Mouse (Mus musculus) heart, embryonic 12.5 days (tissue): ENCODE results near the gene Ccl24. TPM values are rescaled to one million over a fixed set of nuclear protein-coding genes. Genes with fewer than 3 reads are reported as not detected.
"Not testable (repeated sequence)": the region's sequence is repeated elsewhere in the genome, so short reads cannot be mapped to it uniquely, and the experiment has no call there.

ENCODE experiments used
- ATAC-seq: fragments of 200-750 bp; cut with Nextera tagmentation; 2 replicates; pipeline ENCODE4 v1.8.0; 2017; ENCODE audit warnings: moderate TSS enrichment, moderate library complexity; ENCODE audit not compliant: insufficient number of reproducible peaks, low FRiP score
- H3K27ac ChIP-seq: fragments of 300-500 bp; sonication (generic); 2 replicates; pipeline ENCODE4 v1.5.1; 2016; ENCODE audit warnings: mild to moderate bottlenecking, moderate library complexity; ENCODE audit not compliant: poor library complexity, severe bottlenecking
- H3K27me3 ChIP-seq: fragments of 300-500 bp; sonication (generic); replicated peaks from 2 replicates; pipeline ENCODE4 v1.6.1; 2016; ENCODE audit warnings: mild to moderate bottlenecking, moderate library complexity
- H3K36me3 ChIP-seq: fragments of 300-500 bp; sonication (generic); 2 replicates; pipeline ENCODE4 v1.6.1; 2016; ENCODE audit warnings: mild to moderate bottlenecking, moderate library complexity
- H3K4me1 ChIP-seq: fragments of 300-500 bp; sonication (generic); replicated peaks from 2 replicates; pipeline ENCODE4 v1.6.1; 2016; ENCODE audit warnings: mild to moderate bottlenecking
- H3K4me2 ChIP-seq: fragments of 300-500 bp; sonication (generic); 2 replicates; pipeline ENCODE4 v1.6.1; 2016; ENCODE audit warnings: mild to moderate bottlenecking, moderate library complexity
- H3K4me3 ChIP-seq: fragments of 300-500 bp; sonication (generic); 2 replicates; pipeline ENCODE4 v1.5.1; 2016; ENCODE audit warnings: mild to moderate bottlenecking
- H3K9ac ChIP-seq: fragments of 300-500 bp; sonication (generic); 2 replicates; pipeline ENCODE4 v1.6.1; 2016; ENCODE audit warnings: mild to moderate bottlenecking, moderate library complexity
- H3K9me3 ChIP-seq: fragments of 300-500 bp; sonication (generic); replicated peaks from 2 replicates; pipeline ENCODE4 v1.6.1; 2016; ENCODE audit warnings: mild to moderate bottlenecking, moderate library complexity
- WGBS: fragments of 180-500 bp; shearing (Covaris S2); methylation state at CpG from one replicate; pipeline ENCODE4 v1.1.7; 2016; 5-methylcytosine and 5-hydroxymethylcytosine counted together
- polyA plus RNA-seq: library from polyadenylated mRNA; unstranded; fragments of >200 nt; fragmentation: Nextera tagmentation; extraction: Ambion mirVana; gene quantifications from 2 replicates; pipeline ENCODE4 v1.2.1, GENCODE M21; 2016

The Ccl24 gene
- 0.56 and 0.73 TPM in 2 replicates for polyA plus RNA-seq

DNA sequence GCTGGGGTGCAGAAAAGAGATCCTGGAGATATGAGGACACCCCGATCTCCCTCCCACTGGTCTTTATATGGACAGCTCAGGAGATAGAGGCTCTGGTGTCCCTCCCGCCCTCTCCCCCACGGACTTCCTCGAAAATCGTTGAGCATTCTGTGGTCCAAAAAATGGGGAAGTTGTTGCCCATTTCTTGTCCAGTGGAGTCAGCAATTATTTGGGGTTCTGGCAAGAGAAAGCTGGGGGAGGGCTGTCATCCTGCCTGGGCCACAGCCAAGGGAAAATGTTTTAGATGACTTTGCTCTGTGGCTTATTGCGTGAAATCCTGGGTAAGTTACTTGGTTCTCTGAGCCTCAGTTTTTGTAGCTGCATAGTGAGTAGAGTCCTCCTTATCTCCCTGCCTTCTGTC lies at the start of gene Ccl24:
TSS of gene Ccl24 (minus strand) at position 44 of the 400 bp plus-strand sequence.
- H3K4me3 ChIP-seq, result no peak within 1 kb of the TSS
- no peaks in the 10 kb centered on the region for H3K4me1 ChIP-seq
- H3K4me2 ChIP-seq, result no peak within 1 kb of the TSS
- H3K27ac ChIP-seq, result no peak within 1 kb of the TSS
- H3K9ac ChIP-seq, result no peak within 1 kb of the TSS
- ATAC-seq, result no peak
- no peaks in the 10 kb centered on the region; the same call in 1 of the 2 replicates for H3K27me3 ChIP-seq
- WGBS, result 81% methylated on average over 6 of the region's 6 CpGs
- no peaks in the 10 kb centered on the region for H3K36me3 ChIP-seq
- no peaks in the 10 kb centered on the region for H3K9me3 ChIP-seq

DNA sequence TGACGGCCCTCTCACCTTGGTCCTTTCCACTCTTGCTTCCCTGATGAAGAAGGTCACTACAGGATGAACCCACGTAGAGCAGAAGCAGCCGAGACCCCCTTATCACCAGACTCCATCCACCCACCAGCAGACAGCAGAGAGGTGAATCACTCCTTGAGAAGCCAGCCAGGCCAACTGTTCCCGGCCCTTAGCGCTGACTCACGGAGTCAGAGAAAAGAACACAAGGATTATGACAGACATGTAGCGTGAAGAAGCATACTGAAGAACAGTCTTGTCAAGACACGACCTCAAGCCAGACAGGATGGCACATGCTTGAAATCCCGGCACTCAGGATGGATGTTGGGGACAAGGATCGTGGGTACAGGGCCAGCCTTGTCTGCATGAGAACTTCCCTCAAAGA lies 48.9 kb upstream of the Ccl24 start:
- H3K9ac ChIP-seq, result no peak overlapping the region
- no peak overlapping the region for H3K27ac ChIP-seq
- H3K9me3 ChIP-seq, result no peaks in the 10 kb centered on the region
- H3K4me1 ChIP-seq, result no peaks in the 10 kb centered on the region
- 68% methylated on average over 10 of the region's 10 CpGs for WGBS
- H3K27me3 ChIP-seq, result 0 out of 2 replicates have a peak, but pooled peaks cover 3% of the 10 kb centered on the region
- no peak for ATAC-seq
- H3K4me3 ChIP-seq, result no peak overlapping the region
- no peak overlapping the region for H3K4me2 ChIP-seq
- H3K36me3 ChIP-seq, result no peaks in the 10 kb centered on the region

- no peaks in the 10 kb centered on the region for H3K9me3 ChIP-seq
- H3K4me2 ChIP-seq, result no peak overlapping the region
- H3K36me3 ChIP-seq, result no peaks in the 10 kb centered on the region
- H3K27me3 ChIP-seq, result 0 out of 2 replicates have a peak, but pooled peaks cover 3% of the 10 kb centered on the region
- no peaks in the 10 kb centered on the region for H3K4me1 ChIP-seq
- H3K27ac ChIP-seq, result no peak overlapping the region
- no peak overlapping the region for H3K9ac ChIP-seq
- no peak for ATAC-seq
- WGBS, result 78% methylated on average over 9 of the region's 9 CpGs
- no peak overlapping the region for H3K4me3 ChIP-seq
These were observed 47.7 kb upstream of the Ccl24 start for GRCm38 (mm10) chr5:135620526-135620925.

GRCm38 (mm10) chr5:135619741-135620140 lies 46.9 kb upstream of the Ccl24 start:
- not testable (repeated sequence) for H3K4me3 ChIP-seq

GRCm38 (mm10) chr5:135609794-135610193 lies 36.9 kb upstream of the Ccl24 start:
- Histone ChIP-seq H3K4me3 (no peak overlapping the region), H3K9me3 (peaks cover 5% of the 10 kb centered on the region), H3K27ac (no peak overlapping the region), H3K36me3 (no peaks in the 10 kb centered on the region), H3K27me3 (0 out of 2 replicates have a peak, but pooled peaks cover 3% of the 10 kb centered on the region), H3K9ac (no peak overlapping the region), H3K4me1 (no peaks in the 10 kb centered on the region), H3K4me2 (no peak overlapping the region)
- ATAC-seq, result no peak
- WGBS, result 58% methylated on average over 4 of the region's 4 CpGs

More at GRCm38 (mm10) chr5:135619741-135620140, 46.9 kb upstream of the Ccl24 start:
- H3K9ac ChIP-seq, H3K9me3 ChIP-seq, H3K27me3 ChIP-seq, H3K27ac ChIP-seq, H3K4me2 ChIP-seq, H3K36me3 ChIP-seq, ATAC-seq, H3K4me1 ChIP-seq: not testable (repeated sequence)
- 82% methylated on average over 10 of the region's 10 CpGs for WGBS

DNA sequence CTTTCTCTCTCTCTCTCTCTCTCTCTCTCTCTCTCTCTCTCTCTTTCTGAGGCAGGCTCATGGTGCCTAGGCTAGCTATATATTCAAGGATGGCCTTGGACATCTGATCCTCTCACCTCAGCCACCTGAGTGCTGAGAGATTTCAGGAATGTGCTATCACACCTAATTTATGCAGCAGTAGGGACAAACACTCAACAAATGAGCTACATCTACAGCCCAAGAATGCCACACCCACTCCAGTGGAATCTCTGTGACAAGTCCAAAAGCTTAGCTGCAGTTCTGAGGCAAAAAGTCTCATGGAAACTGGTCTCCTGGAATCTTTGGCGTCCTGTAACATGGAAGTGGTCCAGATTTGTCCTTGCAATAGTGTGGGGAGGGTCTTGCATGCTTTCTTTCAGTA lies 34.7 kb upstream of the Ccl24 start:
- ATAC-seq, result no peak
- Histone ChIP-seq H3K9me3 (peaks cover 11% of the 10 kb centered on the region), H3K27me3 (no peaks in the 10 kb centered on the region), H3K36me3 (no peaks in the 10 kb centered on the region), H3K4me3 (no peak overlapping the region), H3K9ac (no peak overlapping the region), H3K4me1 (no peaks in the 10 kb centered on the region), H3K27ac (no peak overlapping the region), H3K4me2 (no peak overlapping the region)
- 37% methylated on average over 1 of the region's 1 CpGs for WGBS

DNA sequence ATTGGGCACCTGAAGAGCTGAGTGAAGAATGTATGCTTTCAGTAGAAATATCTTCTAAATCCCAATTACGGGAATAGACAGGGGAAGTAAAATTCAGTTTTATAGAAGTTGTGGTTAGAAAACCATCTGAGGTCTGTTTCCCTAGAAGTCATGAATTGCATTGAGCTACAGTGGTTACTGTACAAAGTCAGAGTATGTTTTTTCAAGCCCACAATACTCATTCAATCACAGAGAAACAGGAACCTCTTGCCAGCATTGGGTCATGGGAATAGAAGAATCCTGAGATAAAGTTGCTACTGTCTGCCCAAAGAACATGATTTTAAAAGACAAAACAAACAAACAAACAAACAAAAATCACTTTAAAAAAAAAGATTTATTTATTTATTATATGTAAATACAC lies 33.9 kb upstream of the Ccl24 start:
- no CpG with 5 or more reads among the region's 1 CpGs for WGBS
- H3K27me3 ChIP-seq, H3K4me2 ChIP-seq, H3K4me3 ChIP-seq, H3K4me1 ChIP-seq, H3K27ac ChIP-seq, H3K36me3 ChIP-seq, ATAC-seq, H3K9ac ChIP-seq, H3K9me3 ChIP-seq: not testable (repeated sequence)

- not testable (repeated sequence) for H3K4me3 ChIP-seq, H3K9ac ChIP-seq, H3K4me2 ChIP-seq, H3K9me3 ChIP-seq, ATAC-seq, H3K27ac ChIP-seq, H3K4me1 ChIP-seq, H3K36me3 ChIP-seq, H3K27me3 ChIP-seq
- no CpG with 5 or more reads among the region's 1 CpGs for WGBS
These were observed 31.8 kb upstream of the Ccl24 start for GRCm38 (mm10) chr5:135604643-135605042.

DNA sequence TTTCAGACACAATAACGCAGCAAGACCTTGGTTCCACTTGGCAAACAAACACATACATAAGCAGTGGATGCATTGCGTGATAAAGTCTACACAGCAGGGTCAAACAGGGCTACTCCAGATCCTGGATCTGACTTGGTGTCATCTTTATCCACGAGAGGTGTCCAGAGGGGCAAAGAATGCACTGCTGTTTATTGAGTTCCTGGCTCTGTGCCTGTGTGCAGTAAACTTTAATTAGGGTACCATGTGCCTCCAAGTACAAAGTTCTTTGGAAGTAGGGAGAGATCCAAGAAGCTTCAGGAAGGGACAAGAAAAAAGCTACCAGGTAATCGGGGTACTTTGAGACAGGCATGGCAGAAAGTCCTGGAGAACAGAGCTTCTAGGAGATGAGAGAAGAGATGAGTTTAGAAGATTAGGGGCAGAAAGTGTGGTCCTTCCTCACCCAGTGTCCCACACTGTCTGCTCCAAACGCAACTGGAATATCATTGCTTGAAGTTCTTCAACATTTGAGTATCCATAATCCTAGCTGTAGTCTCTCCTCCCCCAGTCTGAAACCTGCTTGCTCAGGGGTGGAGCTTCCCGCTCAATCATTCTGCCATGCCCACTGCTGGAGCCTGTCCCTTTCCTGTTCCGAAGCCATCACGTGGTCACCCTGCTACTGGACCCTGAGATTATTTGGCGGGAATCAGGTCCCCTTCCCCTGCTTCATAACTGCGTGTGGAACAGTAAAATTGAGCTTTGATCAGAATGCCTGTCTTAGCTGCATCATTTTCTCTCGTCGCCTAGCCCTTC lies 17.3 kb upstream of the Ccl24 start:
- Histone ChIP-seq H3K36me3 (no peaks in the 10 kb centered on the region), H3K27me3 (no peaks in the 10 kb centered on the region), H3K27ac (no peak overlapping the region), H3K4me1 (no peaks in the 10 kb centered on the region), H3K9ac (no peak overlapping the region), H3K4me2 (no peak overlapping the region), H3K9me3 (peaks cover 5% of the 10 kb centered on the region), H3K4me3 (no peak overlapping the region)
- 72% methylated on average over 12 of the region's 12 CpGs for WGBS
- ATAC-seq, result no peak

GRCm38 (mm10) chr5:135587764-135588163 lies 14.9 kb upstream of the Ccl24 start:
- H3K4me2 ChIP-seq, result no peak overlapping the region
- H3K9ac ChIP-seq, result no peak overlapping the region
- no peak for ATAC-seq
- no peaks in the 10 kb centered on the region for H3K4me1 ChIP-seq
- H3K36me3 ChIP-seq, result no peaks in the 10 kb centered on the region
- H3K9me3 ChIP-seq, result peaks cover 5% of the 10 kb centered on the region
- WGBS, result 78% methylated on average over 4 of the region's 4 CpGs
- H3K4me3 ChIP-seq, result no peak overlapping the region
- H3K27me3 ChIP-seq, result no peaks in the 10 kb centered on the region
- H3K27ac ChIP-seq, result no peak overlapping the region

GRCm38 (mm10) chr5:135585691-135586090 lies 12.8 kb upstream of the Ccl24 start:
- WGBS, result 82% methylated on average over 8 of the region's 8 CpGs
- H3K4me2 ChIP-seq, result no peak overlapping the region
- no peak overlapping the region for H3K4me3 ChIP-seq
- no peaks in the 10 kb centered on the region for H3K27me3 ChIP-seq
- H3K9ac ChIP-seq, result no peak overlapping the region
- H3K36me3 ChIP-seq, result no peaks in the 10 kb centered on the region
- ATAC-seq, result no peak
- no peak overlapping the region for H3K27ac ChIP-seq
- no peaks in the 10 kb centered on the region for H3K4me1 ChIP-seq
- H3K9me3 ChIP-seq, result 0 out of 2 replicates have a peak, but pooled peaks cover 3% of the 10 kb centered on the region

GRCm38 (mm10) chr5:135582330-135582729 lies 9.5 kb upstream of the Ccl24 start:
- H3K4me3 ChIP-seq, result no peak overlapping the region
- no peaks in the 10 kb centered on the region for H3K4me1 ChIP-seq
- ATAC-seq, result no peak
- H3K36me3 ChIP-seq, result no peaks in the 10 kb centered on the region
- peaks cover 8% of the 10 kb centered on the region for H3K9me3 ChIP-seq
- no peak overlapping the region for H3K4me2 ChIP-seq
- H3K27ac ChIP-seq, result no peak overlapping the region
- WGBS, result 70% methylated on average over 4 of the region's 4 CpGs
- no peak overlapping the region for H3K9ac ChIP-seq
- H3K27me3 ChIP-seq, result no peaks in the 10 kb centered on the region
